Mouse (Mus musculus): ENCODE measurements at regions not wholly inside any gene's neighbourhood (a gene's known extent, or its start where the extent isn't known, plus 50 kb on each side); places are given as distances from the start of the nearest gene placed in this dataset.

- no peaks in the 10 kb centered on the region for H3K9me3 ChIP-seq (ENCODE audit: control insufficient read depth, low read length)
- H3K4me3 ChIP-seq (ENCODE audit: low read depth, low read length), result no peak overlapping the region
- no peak overlapping the region for H3K4me2 ChIP-seq (ENCODE audit: low read depth, severe bottlenecking)
- no peak for ATAC-seq (ENCODE audit: insufficient number of reproducible peaks, low FRiP score, low TSS enrichment, low read depth)
- no peaks in the 10 kb centered on the region for H3K4me1 ChIP-seq (ENCODE audit: control insufficient read depth, insufficient read depth, low read length)
- H3K27ac ChIP-seq (replicated peaks; ENCODE audit: low read depth, low read length), result no peak overlapping the region
- H3K36me3 ChIP-seq (ENCODE audit: control insufficient read depth, insufficient read depth, low read length), result no peaks in the 10 kb centered on the region
- H3K27me3 ChIP-seq (ENCODE audit: control insufficient read depth, insufficient read depth, low read length), result no peaks in the 10 kb centered on the region
- WGBS, result 82% methylated on average over 3 of the region's 3 CpGs
- no peak overlapping the region for H3K9ac ChIP-seq (ENCODE audit: low read length)
- DNase-seq (ENCODE audit: low spot score), result no peak
Measured at GRCm38 (mm10) chr2:77337786-77338406, 57.5 kb upstream of the Sestd1 start.

GRCm38 (mm10) chr2:77337318-77337717, 56.9 kb upstream of the Sestd1 start:
- no peaks in the 10 kb centered on the region for H3K4me1 ChIP-seq (ENCODE audit: control insufficient read depth, insufficient read depth, low read length)
- WGBS, result 84% methylated on average over 3 of the region's 3 CpGs
- no peaks in the 10 kb centered on the region for H3K36me3 ChIP-seq (ENCODE audit: control insufficient read depth, insufficient read depth, low read length)
- H3K9me3 ChIP-seq (ENCODE audit: control insufficient read depth, low read length), result no peaks in the 10 kb centered on the region
- H3K4me3 ChIP-seq (ENCODE audit: low read depth, low read length), result no peak overlapping the region
- no peak overlapping the region for H3K27ac ChIP-seq (replicated peaks; ENCODE audit: low read depth, low read length)
- H3K4me2 ChIP-seq (ENCODE audit: low read depth, severe bottlenecking), result no peak overlapping the region
- ATAC-seq (ENCODE audit: insufficient number of reproducible peaks, low FRiP score, low TSS enrichment, low read depth), result no peak
- DNase-seq (ENCODE audit: low spot score), result no peak
- no peaks in the 10 kb centered on the region for H3K27me3 ChIP-seq (ENCODE audit: control insufficient read depth, insufficient read depth, low read length)
- H3K9ac ChIP-seq (ENCODE audit: low read length), result no peak overlapping the region

- 84% methylated on average over 3 of the region's 3 CpGs for WGBS
- Histone ChIP-seq H3K27me3 (ENCODE audit: control insufficient read depth, insufficient read depth, low read length) (no peaks in the 10 kb centered on the region), H3K4me1 (ENCODE audit: control insufficient read depth, insufficient read depth, low read length) (no peaks in the 10 kb centered on the region), H3K36me3 (ENCODE audit: control insufficient read depth, insufficient read depth, low read length) (no peaks in the 10 kb centered on the region), H3K9me3 (ENCODE audit: control insufficient read depth, low read length) (no peaks in the 10 kb centered on the region), H3K4me3 (ENCODE audit: low read depth, low read length) (no peak overlapping the region), H3K4me2 (ENCODE audit: low read depth, severe bottlenecking) (no peak overlapping the region), H3K9ac (ENCODE audit: low read length) (no peak overlapping the region), H3K27ac (replicated peaks; ENCODE audit: low read depth, low read length) (no peak overlapping the region)
- no peak for DNase-seq (ENCODE audit: low spot score)
- no peak for ATAC-seq (ENCODE audit: insufficient number of reproducible peaks, low FRiP score, low TSS enrichment, low read depth)
Measured at GRCm38 (mm10) chr2:77336810-77337209, 56.4 kb upstream of the Sestd1 start.

- Histone ChIP-seq H3K4me2 (ENCODE audit: low read depth, severe bottlenecking) (no peak overlapping the region), H3K4me3 (ENCODE audit: low read depth, low read length) (no peak overlapping the region), H3K27me3 (ENCODE audit: control insufficient read depth, insufficient read depth, low read length) (no peaks in the 10 kb centered on the region), H3K36me3 (ENCODE audit: control insufficient read depth, insufficient read depth, low read length) (no peaks in the 10 kb centered on the region), H3K4me1 (ENCODE audit: control insufficient read depth, insufficient read depth, low read length) (no peaks in the 10 kb centered on the region), H3K27ac (replicated peaks; ENCODE audit: low read depth, low read length) (no peak overlapping the region), H3K9me3 (ENCODE audit: control insufficient read depth, low read length) (no peaks in the 10 kb centered on the region), H3K9ac (ENCODE audit: low read length) (no peak overlapping the region)
- DNase-seq (ENCODE audit: low spot score) (no peak), ATAC-seq (ENCODE audit: insufficient number of reproducible peaks, low FRiP score, low TSS enrichment, low read depth) (no peak)
- WGBS, result 48% methylated on average over 9 of the region's 9 CpGs
Measured at GRCm38 (mm10) chr2:77334706-77335105, 54.3 kb upstream of the Sestd1 start.

GRCm38 (mm10) chr2:77333394-77334079, 53.1 kb upstream of the Sestd1 start:
- 85% methylated on average over 8 of the region's 8 CpGs for WGBS

More at GRCm38 (mm10) chr2:77333394-77334079, 53.1 kb upstream of the Sestd1 start:
- H3K9me3 ChIP-seq (ENCODE audit: control insufficient read depth, low read length), result no peaks in the 10 kb centered on the region
- no peak for DNase-seq (ENCODE audit: low spot score)
- no peaks in the 10 kb centered on the region for H3K36me3 ChIP-seq (ENCODE audit: control insufficient read depth, insufficient read depth, low read length)
- no peak overlapping the region for H3K9ac ChIP-seq (ENCODE audit: low read length)
- no peak overlapping the region for H3K27ac ChIP-seq (replicated peaks; ENCODE audit: low read depth, low read length)
- no peaks in the 10 kb centered on the region for H3K4me1 ChIP-seq (ENCODE audit: control insufficient read depth, insufficient read depth, low read length)
- no peak for ATAC-seq (ENCODE audit: insufficient number of reproducible peaks, low FRiP score, low TSS enrichment, low read depth)
- H3K4me3 ChIP-seq (ENCODE audit: low read depth, low read length), result no peak overlapping the region
- no peaks in the 10 kb centered on the region for H3K27me3 ChIP-seq (ENCODE audit: control insufficient read depth, insufficient read depth, low read length)
- H3K4me2 ChIP-seq (ENCODE audit: low read depth, severe bottlenecking), result no peak overlapping the region

All from limb, embryonic 11.5 days (tissue).